Mouse (Mus musculus): Measurements from ENCODE around the gene Inppl1. TPM values are rescaled to one million over a fixed set of nuclear protein-coding genes. Genes with fewer than 3 reads are reported as not detected.

The Inppl1 gene
- total RNA-seq, 2 experiments from 2014 or later: 89.5 to 100 TPM

- no peak for DNase-seq (ENCODE audit: low spot score in 2 of 2)
Observed at GRCm38 (mm10) chr7:101847934-101848333, 9.9 kb upstream of the Inppl1 start.

GRCm38 (mm10) chr7:101844186-101844585, 6.2 kb upstream of the Inppl1 start:
- no peak for DNase-seq (ENCODE audit: low spot score in 2 of 2)

GRCm38 (mm10) chr7:101837154-101837605, 849 bp downstream of the Inppl1 start:
- DNase-seq (ENCODE audit: low spot score in 2 of 2): no peak

- no peak for DNase-seq (ENCODE audit: low spot score in 2 of 2)
Observed at GRCm38 (mm10) chr7:101836271-101837153, 1.5 kb downstream of the Inppl1 start.

GRCm38 (mm10) chr7:101835457-101836109, 2.4 kb downstream of the Inppl1 start:
- DNase-seq (ENCODE audit: low spot score in 2 of 2): no peak

GRCm38 (mm10) chr7:101834903-101835302, 3.1 kb downstream of the Inppl1 start:
- no peak for DNase-seq (ENCODE audit: low spot score in 2 of 2)

- no peak for DNase-seq (ENCODE audit: low spot score in 2 of 2)
Observed at GRCm38 (mm10) chr7:101833916-101834584, 4.0 kb downstream of the Inppl1 start.

- no peak for DNase-seq (ENCODE audit: low spot score in 2 of 2)
Observed at GRCm38 (mm10) chr7:101833352-101833751, 4.7 kb downstream of the Inppl1 start.

- DNase-seq (ENCODE audit: low spot score in 2 of 2): no peak
Observed at GRCm38 (mm10) chr7:101832372-101832771, 5.7 kb downstream of the Inppl1 start.

- no peak for DNase-seq (ENCODE audit: low spot score in 2 of 2)
Observed at GRCm38 (mm10) chr7:101831437-101831836, 6.6 kb downstream of the Inppl1 start.

GRCm38 (mm10) chr7:101830373-101830772, 7.7 kb downstream of the Inppl1 start:
- no peak for DNase-seq (ENCODE audit: low spot score in 2 of 2)

- DNase-seq (ENCODE audit: low spot score in 2 of 2): no peak
Observed at GRCm38 (mm10) chr7:101823758-101824630, 14.0 kb downstream of the Inppl1 start.

GRCm38 (mm10) chr7:101822836-101823757, 14.9 kb downstream of the Inppl1 start:
- no peak for DNase-seq (ENCODE audit: low spot score in 2 of 2)

GRCm38 (mm10) chr7:101821571-101822501, 16.2 kb downstream of the Inppl1 start:
- DNase-seq (ENCODE audit: low spot score in 2 of 2): no peak

GRCm38 (mm10) chr7:101820295-101821030, 17.6 kb downstream of the Inppl1 start:
- no peak for DNase-seq (ENCODE audit: low spot score in 2 of 2)

GRCm38 (mm10) chr7:101817861-101818401, 20.1 kb downstream of the Inppl1 start, which contains the start of gene Phox2a:
Phox2a (plus strand) TSS chr7:101818313.
- DNase-seq (ENCODE audit: low spot score in 2 of 2): no peak

- DNase-seq (ENCODE audit: low spot score in 2 of 2): no peak
Observed at GRCm38 (mm10) chr7:101777053-101777452, 61.0 kb downstream of the Inppl1 start.

All from adrenal gland, postnatal 4 days (tissue).